Mouse (Mus musculus) left cerebral cortex, postnatal 14 days (tissue): ENCODE measurements around the gene Tomt. TPM values are rescaled to one million over a fixed set of nuclear protein-coding genes. Genes with fewer than 3 reads are reported as not detected.
A peak's percentile ranks its signal among the peaks of the same experiment; 100 is the strongest.

Source experiments
- DNase-seq, 2 experiments: peaks; one replicate each; pipeline ENCODE4 v3.0.0; 2021 to 2022; ENCODE audit warnings: low spot score in 2 of 2, mixed read lengths in 1 of 2
- intact Hi-C: fragments of 180-260 bp; cut with DNase I; formaldehyde crosslinking; loops from one replicate; pipeline ENCODE4 v1.15.1; 2025
- microRNA-seq, 2 experiments: library from miRNA; unstranded; fragments of <30 nt; microRNA quantifications; one replicate each; pipeline ENCODE4 v1.2.0; 2022
- total RNA-seq, 2 experiments: library from RNA; stranded (reverse); gene quantifications; 2 replicates each; pipeline ENCODE4 v1.2.3; 2021

The Tomt gene
- total RNA-seq, 2 experiments from 2014 or later: 0.11 TPM; not detected in 1

DNA sequence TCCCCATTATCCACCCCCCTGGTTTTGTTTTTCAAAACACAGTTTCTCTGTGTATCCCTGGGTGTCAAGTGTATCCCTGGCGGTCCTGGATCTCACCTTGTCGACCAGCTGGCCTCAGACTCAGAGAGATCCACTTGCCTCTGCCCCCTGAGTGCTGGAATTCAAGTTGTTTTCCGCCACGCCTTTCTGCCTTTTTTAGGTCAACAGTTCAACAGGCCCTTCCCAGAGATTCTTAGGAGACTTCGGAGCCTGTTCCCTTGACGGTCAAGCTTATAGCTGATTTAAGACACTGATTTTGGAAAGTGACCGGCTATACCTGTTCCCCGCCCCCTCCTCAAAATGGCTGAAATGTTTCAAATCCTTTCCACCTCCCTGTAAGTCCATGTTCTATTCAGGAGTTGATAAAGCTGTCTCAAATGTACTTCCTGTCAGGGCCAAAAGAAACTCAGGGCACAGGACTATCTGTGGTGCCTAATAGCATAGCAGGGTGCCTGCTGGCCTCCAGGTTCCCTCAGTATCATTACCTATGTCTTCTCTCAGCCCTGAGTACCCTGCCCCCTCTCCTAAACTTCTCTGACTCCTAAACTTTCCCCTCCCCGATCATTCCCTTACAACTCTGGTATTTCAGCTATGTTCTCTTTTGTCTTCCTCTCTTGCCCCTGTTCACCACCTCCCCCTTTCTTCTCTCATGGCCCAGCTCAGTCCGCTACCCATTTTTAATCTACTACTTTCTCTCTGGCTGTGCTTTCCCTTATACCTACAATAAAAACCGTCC, 39.5 kb downstream of the Tomt start:
- DNase-seq: no peak

GRCm38 (mm10) chr7:101863415-101863814, 42.7 kb downstream of the Tomt start, which contains the start of gene Anapc15:
Gene Anapc15, plus strand, starts transcription at chr7:101863715.
- intact Hi-C loops: no loop called here
- no peak for DNase-seq

More for the DNA sequence above, 39.5 kb downstream of the Tomt start:
- intact Hi-C loops: no loop called here

DNA sequence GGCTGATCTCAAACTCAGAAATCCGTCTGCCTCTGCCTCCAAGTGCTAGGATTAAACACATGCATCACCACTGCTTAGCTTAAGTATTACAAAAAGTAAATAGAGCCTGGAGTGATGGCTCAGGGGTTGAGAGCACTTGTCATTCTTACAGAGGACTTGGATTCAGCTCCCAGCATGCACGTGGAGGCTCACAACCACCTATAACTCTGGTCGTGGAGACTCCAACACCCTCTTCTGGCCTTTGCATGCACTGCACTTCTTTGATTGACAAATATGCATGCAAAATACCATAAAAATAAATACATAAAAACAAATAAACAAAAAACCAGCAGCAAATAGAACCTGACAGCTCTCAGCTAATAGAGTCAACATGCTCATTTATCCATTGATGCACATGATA, 43.9 kb downstream of the Tomt start:
- intact Hi-C loops: no loop called here
- DNase-seq: no peak

DNA sequence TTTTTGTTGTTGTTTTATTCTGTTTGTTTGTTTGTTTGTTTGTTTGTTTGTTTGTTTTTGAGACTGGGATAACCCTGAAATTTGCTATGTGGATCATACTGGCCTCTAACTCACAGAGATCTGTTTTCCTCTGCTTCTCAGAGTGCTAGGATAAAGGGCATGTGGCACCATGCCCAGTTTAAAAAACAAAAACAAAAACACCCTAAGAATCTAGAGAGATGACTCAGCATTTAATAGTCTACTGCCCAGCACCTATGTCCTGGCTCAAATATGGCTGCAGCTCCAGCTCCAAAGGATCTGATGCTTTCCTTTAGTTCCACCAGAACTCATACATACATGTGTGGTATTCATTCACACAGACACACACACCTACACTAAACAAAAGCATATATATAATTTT, 45.2 kb downstream of the Tomt start:
- intact Hi-C loops: no loop called here
- no peak for DNase-seq

DNA sequence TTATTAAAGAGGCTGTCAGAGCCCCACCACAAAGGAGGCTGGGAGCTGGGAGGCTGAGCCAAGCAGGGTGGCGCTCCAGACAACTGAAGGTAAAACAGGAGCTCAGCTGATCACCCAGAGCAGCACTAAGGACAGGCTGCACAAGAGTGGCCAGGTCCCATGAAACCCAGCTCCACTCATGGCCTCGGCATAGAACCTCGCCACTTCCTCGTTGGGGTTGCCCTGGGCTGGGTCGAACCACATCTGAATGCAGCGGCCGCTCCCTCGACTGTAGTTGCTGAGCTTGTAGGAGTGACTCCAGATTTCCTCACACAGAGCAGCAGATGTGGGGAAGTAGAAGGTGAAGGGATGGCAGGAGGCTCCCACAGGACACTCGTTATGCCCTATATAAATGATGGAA, 47.8 kb downstream of the Tomt start:
- intact Hi-C loops: no loop called here
- DNase-seq: peak in 1 of 2 experiments; percentile 7

DNA sequence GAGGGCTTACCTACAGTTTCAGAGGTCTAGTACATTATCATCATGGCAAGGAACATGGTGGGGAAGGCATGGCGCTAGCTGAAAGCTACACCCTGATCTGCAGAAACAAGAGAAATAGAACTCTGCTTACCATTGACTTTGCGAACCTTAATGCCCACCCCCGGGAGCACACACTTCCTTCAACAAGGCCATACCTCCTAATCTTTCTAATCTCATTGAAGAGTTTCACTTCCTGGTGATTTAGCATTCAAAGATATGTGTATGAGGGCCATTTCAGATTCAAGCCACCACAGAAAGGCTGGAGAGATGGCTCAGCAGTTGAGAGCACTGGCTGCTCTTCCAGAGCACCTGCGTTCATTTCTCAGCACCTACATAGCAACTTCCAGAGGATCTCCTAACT, 49.1 kb downstream of the Tomt start, which contains the start of gene Folr2:
Gene Folr2, minus strand, starts transcription at position 101 of the 400 bp plus-strand sequence.
- intact Hi-C loops: no loop called here
- no peak for DNase-seq

DNA sequence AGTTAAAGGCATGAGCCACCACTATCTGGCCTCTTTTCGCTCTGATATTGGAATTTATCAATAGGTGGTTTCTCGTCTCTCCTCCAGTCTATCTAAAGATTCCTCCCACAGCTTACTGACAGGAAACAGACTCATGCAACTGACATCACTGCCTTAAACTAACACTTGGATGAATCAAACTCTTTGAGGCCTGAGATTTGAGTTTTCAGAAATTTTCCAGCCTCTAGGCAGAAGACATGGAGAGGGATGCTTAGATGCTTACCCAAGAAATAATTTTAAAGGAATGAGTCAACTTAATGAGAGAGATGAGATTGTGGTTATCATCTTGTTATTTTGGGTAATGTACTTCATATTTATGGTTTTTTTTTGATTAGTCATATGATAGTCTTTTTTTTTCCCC, 52.3 kb downstream of the Tomt start:
- intact Hi-C loops: no loop called here
- DNase-seq: no peak

DNA sequence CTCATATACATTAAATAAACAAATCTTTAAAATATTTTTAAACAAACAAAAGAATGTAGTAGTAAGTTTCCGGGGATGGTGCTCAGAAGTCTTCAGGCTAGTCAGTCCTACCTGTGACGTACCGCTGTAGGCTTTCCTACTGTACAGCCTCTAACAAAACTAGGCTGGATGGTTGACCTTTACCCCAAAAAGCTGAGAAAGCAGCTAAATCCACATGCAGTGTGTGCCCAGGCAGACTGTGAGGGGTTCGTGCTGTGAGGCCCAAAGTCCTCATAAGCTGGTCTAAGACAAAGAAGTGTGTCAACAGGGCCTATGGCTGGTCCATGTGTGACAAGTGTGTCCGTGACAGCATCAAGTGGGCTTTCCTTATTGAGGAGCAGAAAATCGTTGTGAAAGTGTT, 53.3 kb downstream of the Tomt start:
- no peak for DNase-seq
- intact Hi-C loops: no loop called here

- DNase-seq: no peak
- intact Hi-C loops: no loop called here
Observed at GRCm38 (mm10) chr7:101851689-101852088, 54.5 kb downstream of the Tomt start.

Small RNA genes within 50 kb of the gene (microRNA-seq; reads per million reads assigned to microRNA genes)
- 0 reads per million in 2 experiments for gene Gm22655

Other genes starting within 250 kb of the Tomt start
- gene Clpb, start 242.7 kb downstream of the Tomt start, total RNA-seq: 10 to 100 TPM; 47.6 to 50.4 TPM
- not detected for gene Phox2a, start 88.0 kb downstream of the Tomt start, total RNA-seq
- 10 to 100 TPM; 23.0 to 27.3 TPM for gene Inppl1, start 68.1 kb downstream of the Tomt start, total RNA-seq
- gene Folr2, start 49.2 kb downstream of the Tomt start, total RNA-seq: under 1 TPM; 0.76 to 0.83 TPM
- gene Anapc15, start 42.6 kb downstream of the Tomt start, total RNA-seq: 10 to 100 TPM; 29.5 to 32.7 TPM
- gene Folr1, start 35.6 kb downstream of the Tomt start, total RNA-seq: 1 to 10 TPM; 4.2 to 5.7 TPM
- 100 to 1,000 TPM; 102 TPM for gene Lamtor1, start 455 bp downstream of the Tomt start, total RNA-seq
- gene Lrrc51, start 27.5 kb upstream of the Tomt start, total RNA-seq: 1 to 10 TPM; 3.9 to 4.5 TPM
- 10 to 100 TPM; 58.5 to 60.8 TPM for gene Numa1, start 27.8 kb upstream of the Tomt start, total RNA-seq
- 1 to 10 TPM; 7.7 to 8.0 TPM for gene Il18bp, start 112.3 kb upstream of the Tomt start, total RNA-seq
- 10 to 100 TPM; 38.4 to 49.9 TPM for gene Rnf121, start 159.1 kb upstream of the Tomt start, total RNA-seq
- gene Xndc1, start 159.2 kb upstream of the Tomt start, total RNA-seq: 10 to 100 TPM; 20.4 to 22.5 TPM
- gene Xntrpc, start 159.4 kb upstream of the Tomt start, total RNA-seq: 1 to 10 TPM; 1.4 to 1.8 TPM
- gene Trpc2, start 176.8 kb upstream of the Tomt start, total RNA-seq: under 1 TPM; 0.74 to 0.77 TPM
- gene Art1, start 195.4 kb upstream of the Tomt start, total RNA-seq: not detected
- gene Art5, start 203.1 kb upstream of the Tomt start, total RNA-seq: not detected
- under 1 TPM; 0.18 to 0.55 TPM for gene Chrna10, start 210.5 kb upstream of the Tomt start, total RNA-seq